In the genomic region with DNA sequence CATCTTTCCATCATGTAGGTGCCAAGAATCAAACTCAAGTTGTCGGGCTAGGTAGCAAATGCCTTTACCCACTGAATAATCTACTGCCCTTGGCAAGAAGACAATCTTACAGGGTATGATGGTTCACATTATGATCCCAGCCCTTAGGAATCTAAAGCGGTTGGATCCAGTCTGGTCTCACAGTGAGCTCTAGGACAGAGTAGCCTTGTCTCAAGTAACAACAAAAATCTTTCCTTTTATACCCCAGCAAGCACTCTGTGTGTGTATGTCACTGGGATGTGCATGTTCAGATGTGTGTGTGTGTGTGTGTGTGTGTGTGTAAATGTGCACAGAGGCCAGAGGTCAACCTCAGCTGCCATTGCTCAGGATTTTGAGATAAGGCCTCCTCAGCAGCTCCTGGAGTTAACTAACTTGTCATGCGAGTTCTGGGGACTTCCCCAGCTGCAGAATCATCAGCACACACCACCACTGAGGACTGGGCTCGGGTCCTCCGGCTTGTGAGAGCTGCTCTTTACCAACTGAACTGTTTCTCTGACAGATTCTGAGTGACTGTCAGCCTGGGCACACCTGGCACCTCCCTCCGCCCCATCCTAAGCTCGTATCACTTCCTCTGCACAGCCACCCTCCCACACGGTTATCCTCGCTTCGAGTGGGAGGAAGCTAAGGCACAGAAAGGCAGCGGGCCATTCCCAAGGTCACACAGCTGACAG, we compare ENCODE assay signal across 8 mouse cellular contexts. TPM values are rescaled to one million over a fixed set of nuclear protein-coding genes. Genes with fewer than 3 reads are reported as not detected.
DNase-seq lines count a peak whose midpoint lies in the region; ATAC-seq lines count a peak whose summit lies in the region.

No protein-coding gene starts in this region.

- no peak overlapping the region for H3K4me3 ChIP-seq in heart, embryonic 11.5 days (ENCODE audit: low read depth, low read length)
- no peak overlapping the region for H3K4me3 ChIP-seq in embryonic facial prominence, embryonic 14.5 days (ENCODE audit: low read depth, low read length)

- peak overlapping the region; percentile 68; the same call in 1 of the 2 replicates for H3K27ac ChIP-seq in heart, embryonic 11.5 days (ENCODE audit: low read depth, low read length)
- peak overlapping the region; percentile 69; the same call in 1 of the 2 replicates for H3K27ac ChIP-seq in embryonic facial prominence, embryonic 14.5 days (replicated peaks; ENCODE audit: low read depth, low read length)

- ATAC-seq in heart, embryonic 11.5 days (replicated peaks; ENCODE audit: insufficient number of reproducible peaks, low FRiP score, low TSS enrichment): no peak
- no peak; the same call in 1 of the 2 replicates for ATAC-seq in embryonic facial prominence, embryonic 14.5 days (ENCODE audit: low read depth)
- peak; percentile 12; the same call in 1 of the 2 replicates for ATAC-seq in megakaryocyte-erythroid progenitor cell, adult 5-6 weeks (replicated peaks; ENCODE audit: low FRiP score, low TSS enrichment, poor library complexity, severe bottlenecking)

- intact Hi-C loops in heart, postnatal 25 days (cut with DNase I): loop anchor here (5.0 kb wide), 1 partner anchor 90 kb away; no protein-coding TSS in a partner anchor

- H3K27me3 ChIP-seq in heart, embryonic 11.5 days (ENCODE audit: control insufficient read depth, insufficient read depth, low read length): no peaks in the 10 kb centered on the region
- H3K27me3 ChIP-seq in embryonic facial prominence, embryonic 14.5 days (replicated peaks; ENCODE audit: control insufficient read depth, insufficient read depth, low read length): no peaks in the 10 kb centered on the region

- peak overlapping the region; percentile 39; the same call in 1 of the 2 replicates for H3K9ac ChIP-seq in heart, embryonic 11.5 days (ENCODE audit: low read depth, low read length)
- H3K9ac ChIP-seq in embryonic facial prominence, embryonic 14.5 days (ENCODE audit: low read depth, low read length): no peak overlapping the region

- no peaks in the 10 kb centered on the region for H3K36me3 ChIP-seq in heart, embryonic 11.5 days (ENCODE audit: control insufficient read depth, insufficient read depth, low read length)
- no peaks in the 10 kb centered on the region for H3K36me3 ChIP-seq in embryonic facial prominence, embryonic 14.5 days (ENCODE audit: control insufficient read depth, insufficient read depth, low read length)

- no peak overlapping the region for H3K4me2 ChIP-seq in heart, embryonic 11.5 days
- no peak overlapping the region for H3K4me2 ChIP-seq in embryonic facial prominence, embryonic 14.5 days (ENCODE audit: low read depth, low read length)

- no peaks in the 10 kb centered on the region for H3K9me3 ChIP-seq in heart, embryonic 11.5 days (replicated peaks; ENCODE audit: control insufficient read depth, low read length)
- no peaks in the 10 kb centered on the region for H3K9me3 ChIP-seq in embryonic facial prominence, embryonic 14.5 days (ENCODE audit: control insufficient read depth, low read length)

- H3K4me1 ChIP-seq in heart, embryonic 11.5 days (ENCODE audit: control insufficient read depth, insufficient read depth, low read length): peaks cover 37% of the 10 kb centered on the region
- H3K4me1 ChIP-seq in embryonic facial prominence, embryonic 14.5 days (ENCODE audit: control insufficient read depth, insufficient read depth, low read length): peaks cover 25% of the 10 kb centered on the region; the same call in 1 of the 2 replicates

- DNase-seq in heart, postnatal 25 days (ENCODE audit: low spot score): no peak
- peak; percentile 82 for DNase-seq in A20 (ENCODE audit: low read depth, low spot score)
- no peak for DNase-seq in embryonic facial prominence, embryonic 14.5 days (ENCODE audit: low spot score)
- no peak for DNase-seq in right cerebral cortex, postnatal 25 days
- no peak for DNase-seq in urinary bladder, adult 2 months (ENCODE audit: low spot score)
- no peak for DNase-seq in cerebellum, postnatal 10 days

- WGBS in heart, embryonic 11.5 days (ENCODE audit: insufficient replicate concordance): 45% methylated on average over 11 of the region's 11 CpGs
- WGBS in embryonic facial prominence, embryonic 14.5 days: 62% methylated on average over 11 of the region's 11 CpGs

RNA-seq across cellular contexts. Expression of gene Pla2g6, which starts 5.8 kb away (rescaled TPM):
- polyA plus RNA-seq in heart, embryonic 11.5 days (2014; fragmentation: Nextera tagmentation; extraction: Ambion mirVana): 11.6 and 12.9 TPM in 2 replicates
- 1 to 10 TPM; 9.6 to 9.9 TPM for total RNA-seq in heart, postnatal 25 days (2021)
- 13.3 and 14.6 TPM in 2 replicates for polyA plus RNA-seq in embryonic facial prominence, embryonic 14.5 days (2014; fragmentation: Nextera tagmentation; extraction: Ambion mirVana)
- total RNA-seq in megakaryocyte-erythroid progenitor cell, adult 5-6 weeks (2014; fragmentation: Nextera tagmentation): 26.7 and 34.4 TPM in 2 replicates
- 8.0 and 12.4 TPM in 2 replicates for total RNA-seq in megakaryocyte-erythroid progenitor cell, adult 5-6 weeks (2017)
- 20.5 and 20.6 TPM in 2 replicates for polyA plus RNA-seq in urinary bladder, adult 2 months (2012; rRNA removed)

RNA-seq across cellular contexts. Expression of gene Maff, which starts 24.0 kb away (rescaled TPM):
- 3.0 and 3.3 TPM in 2 replicates for polyA plus RNA-seq in heart, embryonic 11.5 days (2014; fragmentation: Nextera tagmentation; extraction: Ambion mirVana)
- total RNA-seq in heart, postnatal 25 days (2021): 1 to 10 TPM; 8.1 to 8.3 TPM
- 2.6 and 2.8 TPM in 2 replicates for polyA plus RNA-seq in embryonic facial prominence, embryonic 14.5 days (2014; fragmentation: Nextera tagmentation; extraction: Ambion mirVana)
- total RNA-seq in megakaryocyte-erythroid progenitor cell, adult 5-6 weeks (2014; fragmentation: Nextera tagmentation): 2.7 TPM in 1 of 2 replicates, not detected in the other
- total RNA-seq in megakaryocyte-erythroid progenitor cell, adult 5-6 weeks (2017): 6.7 and 8.8 TPM in 2 replicates
- 11.0 and 13.0 TPM in 2 replicates for polyA plus RNA-seq in urinary bladder, adult 2 months (2012; rRNA removed)

RNA-seq across cellular contexts. Expression of gene Baiap2l2, which starts 37.1 kb away (rescaled TPM):
- 11.1 and 14.0 TPM in 2 replicates for polyA plus RNA-seq in heart, embryonic 11.5 days (2014; fragmentation: Nextera tagmentation; extraction: Ambion mirVana)
- 1 to 10 TPM in 1 of 2 experiments, under 1 TPM in 1; 0.78 to 2.4 TPM for total RNA-seq in heart, postnatal 25 days (2021)
- polyA plus RNA-seq in embryonic facial prominence, embryonic 14.5 days (2014; fragmentation: Nextera tagmentation; extraction: Ambion mirVana): 5.6 and 6.9 TPM in 2 replicates
- total RNA-seq in megakaryocyte-erythroid progenitor cell, adult 5-6 weeks (2014; fragmentation: Nextera tagmentation): not detected in 2 replicates
- total RNA-seq in megakaryocyte-erythroid progenitor cell, adult 5-6 weeks (2017): not detected in 2 replicates
- polyA plus RNA-seq in urinary bladder, adult 2 months (2012; rRNA removed): 4.5 and 4.8 TPM in 2 replicates
